Mouse (Mus musculus): ENCODE results near the gene Rgs3. TPM values are rescaled to one million over a fixed set of nuclear protein-coding genes. Genes with fewer than 3 reads are reported as not detected.

Rgs3 gene
- total RNA-seq, 2 experiments from 2014 or later: 18.9 to 23.6 TPM

- no peak for DNase-seq (ENCODE audit: extremely low spot score in 1 of 2, low spot score in 1 of 2)
Measured at GRCm38 (mm10) chr4:62679157-62679556, 119.5 kb downstream of the Rgs3 start.

GRCm38 (mm10) chr4:62681467-62681866 lies 121.8 kb downstream of the Rgs3 start:
- no peak for DNase-seq (ENCODE audit: extremely low spot score in 1 of 2, low spot score in 1 of 2)

- no peak for DNase-seq (ENCODE audit: extremely low spot score in 1 of 2, low spot score in 1 of 2)
Measured at GRCm38 (mm10) chr4:62682371-62682770, 122.7 kb downstream of the Rgs3 start.

- DNase-seq (ENCODE audit: extremely low spot score in 1 of 2, low spot score in 1 of 2): no peak
Measured at GRCm38 (mm10) chr4:62683148-62683547, 123.5 kb downstream of the Rgs3 start.

- DNase-seq (ENCODE audit: extremely low spot score in 1 of 2, low spot score in 1 of 2): no peak
Measured at GRCm38 (mm10) chr4:62684351-62684750, 124.7 kb downstream of the Rgs3 start.

- DNase-seq (ENCODE audit: extremely low spot score in 1 of 2, low spot score in 1 of 2): no peak
Measured at GRCm38 (mm10) chr4:62685268-62685667, 125.6 kb downstream of the Rgs3 start.

DNA sequence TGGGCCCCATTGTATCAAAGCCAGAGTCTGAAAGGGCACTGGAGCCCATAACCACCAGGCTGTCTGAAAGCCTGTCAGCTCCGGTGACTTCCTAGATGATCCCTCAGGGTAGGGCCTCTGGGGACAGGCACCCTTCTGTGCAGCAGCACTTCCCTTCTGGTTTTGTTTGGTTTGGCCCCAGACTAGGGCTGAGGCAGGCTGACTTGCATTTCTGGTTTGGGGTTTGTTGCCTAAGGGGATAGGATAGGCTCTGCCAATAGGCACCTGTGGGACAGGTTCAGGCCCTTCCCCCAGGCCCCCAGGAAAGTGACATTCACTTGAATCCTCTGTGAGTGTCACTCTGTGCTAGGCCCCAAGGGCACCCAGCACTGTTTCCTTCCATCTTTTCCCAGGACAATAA lies 127.1 kb downstream of the Rgs3 start:
- DNase-seq (ENCODE audit: extremely low spot score in 1 of 2, low spot score in 1 of 2): no peak

- no peak for DNase-seq (ENCODE audit: extremely low spot score in 1 of 2, low spot score in 1 of 2)
Measured at GRCm38 (mm10) chr4:62688142-62688541, 128.5 kb downstream of the Rgs3 start.

GRCm38 (mm10) chr4:62690997-62691396 lies 131.3 kb downstream of the Rgs3 start:
- DNase-seq (ENCODE audit: extremely low spot score in 1 of 2, low spot score in 1 of 2): no peak

- DNase-seq (ENCODE audit: extremely low spot score in 1 of 2, low spot score in 1 of 2): no peak
Measured at GRCm38 (mm10) chr4:62691625-62692024, 132.0 kb downstream of the Rgs3 start.

DNA sequence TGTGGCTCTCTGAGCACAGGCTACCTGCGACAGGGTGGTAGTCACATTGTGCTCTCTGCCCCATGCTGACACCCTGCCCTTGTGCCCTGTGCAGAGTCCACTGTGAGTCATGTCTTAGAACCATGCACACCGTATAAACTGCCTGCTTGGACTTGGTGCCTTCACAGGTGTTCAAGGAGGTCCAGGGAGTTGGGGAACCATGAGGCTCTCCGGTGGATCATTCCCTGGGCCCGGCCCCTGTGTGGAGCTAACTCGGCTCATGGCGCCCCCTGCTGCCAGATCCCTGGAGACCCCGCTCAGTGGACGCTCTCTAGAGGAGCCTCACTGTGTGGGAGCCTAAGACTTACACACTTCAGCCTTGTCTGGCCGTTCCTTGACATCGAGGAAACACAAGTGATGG lies 134.2 kb downstream of the Rgs3 start:
- DNase-seq (ENCODE audit: extremely low spot score in 1 of 2, low spot score in 1 of 2): peak in 1 of 2 experiments; percentile 61

- no peak for DNase-seq (ENCODE audit: extremely low spot score in 1 of 2, low spot score in 1 of 2)
Measured at GRCm38 (mm10) chr4:62694703-62695439, 135.2 kb downstream of the Rgs3 start.

GRCm38 (mm10) chr4:62695523-62695922 lies 135.9 kb downstream of the Rgs3 start:
- no peak for DNase-seq (ENCODE audit: extremely low spot score in 1 of 2, low spot score in 1 of 2)

- peak in 1 of 2 experiments; percentile 58 for DNase-seq (ENCODE audit: extremely low spot score in 1 of 2, low spot score in 1 of 2)
Measured at GRCm38 (mm10) chr4:62695946-62696345, 136.3 kb downstream of the Rgs3 start.

- DNase-seq (ENCODE audit: extremely low spot score in 1 of 2, low spot score in 1 of 2): peak in 1 of 2 experiments; percentile 37
Measured at GRCm38 (mm10) chr4:62696699-62697404, 137.2 kb downstream of the Rgs3 start.

DNA sequence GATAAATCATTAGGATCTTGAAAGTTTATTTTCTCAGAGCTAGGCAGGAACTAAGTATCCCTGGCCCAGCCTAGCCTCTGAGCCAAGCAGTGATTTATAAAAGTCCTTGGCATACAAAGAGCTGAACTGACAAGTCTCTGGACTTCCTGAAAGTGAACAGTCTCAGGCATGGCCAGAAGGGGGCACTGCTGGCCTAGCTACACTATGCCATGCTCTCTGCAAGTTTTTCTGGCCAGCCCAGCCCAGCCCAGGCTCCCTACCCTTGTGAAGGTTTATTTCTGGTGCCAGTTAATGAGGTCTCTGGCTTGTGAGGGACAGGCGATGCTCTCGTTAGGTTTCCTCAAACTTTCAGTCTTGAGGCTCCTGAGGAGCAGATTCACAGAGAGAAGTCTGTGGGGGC lies 137.8 kb downstream of the Rgs3 start:
- DNase-seq (ENCODE audit: extremely low spot score in 1 of 2, low spot score in 1 of 2): peak; percentile 78 to 88

- DNase-seq (ENCODE audit: extremely low spot score in 1 of 2, low spot score in 1 of 2): no peak
Measured at GRCm38 (mm10) chr4:62698521-62698920, 138.9 kb downstream of the Rgs3 start.

DNA sequence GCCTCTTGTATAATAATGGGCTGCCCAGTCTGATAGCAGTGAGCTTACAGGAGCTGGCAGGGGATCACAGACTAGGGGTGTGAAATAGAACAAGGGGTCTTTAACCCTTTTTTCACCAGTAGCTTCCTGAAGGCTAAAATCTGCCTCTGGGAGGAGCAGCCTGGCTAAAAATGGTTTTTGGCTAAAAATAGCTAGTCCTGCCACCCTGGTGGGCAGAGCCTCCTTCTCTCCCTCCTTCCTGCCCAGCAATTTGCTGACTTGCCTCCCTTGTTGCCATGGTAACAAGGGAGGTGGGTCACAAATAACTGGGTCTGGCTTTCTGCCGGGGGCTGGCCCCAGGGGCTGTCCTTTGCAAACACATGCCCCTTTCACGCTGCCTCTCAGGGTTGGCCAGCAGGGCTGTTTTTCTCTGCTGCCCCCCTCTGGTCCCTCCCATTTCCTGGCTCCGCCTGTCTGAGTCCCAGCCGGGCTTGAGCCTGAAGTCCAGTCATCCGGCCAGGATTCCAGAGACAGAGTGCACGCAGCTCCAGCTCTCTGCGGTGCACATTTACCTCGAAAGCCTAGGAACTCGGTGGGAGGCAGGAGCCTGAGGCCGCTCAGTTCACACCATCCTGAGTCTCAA lies 139.7 kb downstream of the Rgs3 start:
- peak; percentile 67 to 79 for DNase-seq (ENCODE audit: extremely low spot score in 1 of 2, low spot score in 1 of 2)

DNA sequence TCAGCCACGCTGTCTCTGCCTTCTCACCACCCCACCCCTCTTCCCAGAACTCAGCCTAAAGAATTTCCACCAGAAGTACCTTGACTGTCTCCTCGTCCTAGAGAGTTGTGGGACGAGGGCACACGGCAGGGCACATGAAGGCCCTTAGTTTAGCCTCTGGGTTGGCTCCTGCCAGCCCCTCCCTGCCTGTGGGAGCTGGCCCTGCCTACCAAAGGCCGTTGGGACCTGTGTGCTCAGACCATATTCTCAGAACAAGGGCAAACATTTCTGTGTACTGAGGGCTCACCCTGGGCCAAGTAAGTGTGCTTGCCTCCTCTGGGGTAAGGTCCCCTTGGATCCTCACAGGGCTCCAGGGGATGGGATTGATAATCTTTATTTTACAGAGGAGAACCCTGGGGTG lies 140.8 kb downstream of the Rgs3 start:
- DNase-seq (ENCODE audit: extremely low spot score in 1 of 2, low spot score in 1 of 2): no peak

- no peak for DNase-seq (ENCODE audit: extremely low spot score in 1 of 2, low spot score in 1 of 2)
Measured at GRCm38 (mm10) chr4:62703151-62703550, 143.5 kb downstream of the Rgs3 start.

DNA sequence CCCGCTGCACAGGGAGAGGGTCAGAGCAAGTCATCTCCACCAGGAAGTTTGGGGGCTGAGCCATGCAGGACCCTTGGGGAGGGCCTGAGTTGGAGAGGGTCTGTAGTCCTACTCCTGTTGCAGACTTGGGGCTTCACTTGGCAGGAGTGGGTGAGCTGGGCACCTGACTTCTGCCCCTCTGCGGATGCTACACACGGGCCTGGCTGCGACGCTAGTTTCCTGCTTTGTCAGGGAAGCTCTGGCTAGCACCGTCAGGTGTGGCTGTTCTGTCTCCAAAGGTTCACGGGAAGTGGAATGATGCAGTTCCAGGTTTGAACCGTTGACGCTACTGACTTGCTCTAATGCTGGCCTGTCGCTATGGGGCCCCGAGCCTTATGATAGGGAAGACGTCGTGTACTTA lies 144.6 kb downstream of the Rgs3 start:
- no peak for DNase-seq (ENCODE audit: extremely low spot score in 1 of 2, low spot score in 1 of 2)

All from layer of hippocampus, postnatal 25 days (tissue).